Mouse (Mus musculus) embryo, embryonic 11 days (tissue): ENCODE results near the gene Foxn3.
A peak's percentile ranks its signal among the peaks of the same experiment; 100 is the strongest.

ENCODE experiments used
- DNase-seq: peaks from one replicate; pipeline ENCODE4 v3.0.0-alpha.2; 2015

The Foxn3 gene

GRCm38 (mm10) chr12:99562073-99562866 is 1.1 kb downstream of the Foxn3 start:
- peak; percentile 79 for DNase-seq

- peak; percentile 77 for DNase-seq
Measured at GRCm38 (mm10) chr12:99561333-99561766, 2.0 kb downstream of the Foxn3 start.

- peak; percentile 36 for DNase-seq
Measured at GRCm38 (mm10) chr12:99560701-99561332, 2.6 kb downstream of the Foxn3 start.

GRCm38 (mm10) chr12:99559483-99559882 is 3.9 kb downstream of the Foxn3 start:
- no peak for DNase-seq

GRCm38 (mm10) chr12:99558476-99558875 is 4.9 kb downstream of the Foxn3 start:
- DNase-seq: no peak

- DNase-seq: no peak
Measured at GRCm38 (mm10) chr12:99557498-99557897, 5.9 kb downstream of the Foxn3 start.

- no peak for DNase-seq
Measured at GRCm38 (mm10) chr12:99550629-99551028, 12.8 kb downstream of the Foxn3 start.

- no peak for DNase-seq
Measured at GRCm38 (mm10) chr12:99549811-99550210, 13.6 kb downstream of the Foxn3 start.

- no peak for DNase-seq
Measured at GRCm38 (mm10) chr12:99548419-99548818, 15.0 kb downstream of the Foxn3 start.

- DNase-seq: no peak
Measured at GRCm38 (mm10) chr12:99547295-99547694, 16.1 kb downstream of the Foxn3 start.

- no peak for DNase-seq
Measured at GRCm38 (mm10) chr12:99545270-99545770, 18.1 kb downstream of the Foxn3 start.

GRCm38 (mm10) chr12:99544262-99545128 is 18.9 kb downstream of the Foxn3 start:
- no peak for DNase-seq

- DNase-seq: no peak
Measured at GRCm38 (mm10) chr12:99543421-99544195, 19.8 kb downstream of the Foxn3 start.

- no peak for DNase-seq
Measured at GRCm38 (mm10) chr12:99540201-99540600, 23.2 kb downstream of the Foxn3 start.

- no peak for DNase-seq
Measured at GRCm38 (mm10) chr12:99537316-99537715, 26.1 kb downstream of the Foxn3 start.

GRCm38 (mm10) chr12:99536426-99536825 is 27.0 kb downstream of the Foxn3 start:
- no peak for DNase-seq

- no peak for DNase-seq
Measured at GRCm38 (mm10) chr12:99532342-99532741, 31.0 kb downstream of the Foxn3 start.

GRCm38 (mm10) chr12:99529687-99530411 is 33.5 kb downstream of the Foxn3 start:
- peak; percentile 70 for DNase-seq

- DNase-seq: peak; percentile 35
Measured at GRCm38 (mm10) chr12:99528958-99529357, 34.4 kb downstream of the Foxn3 start.

GRCm38 (mm10) chr12:99527452-99527851 is 35.9 kb downstream of the Foxn3 start:
- no peak for DNase-seq

GRCm38 (mm10) chr12:99526571-99527140 is 36.7 kb downstream of the Foxn3 start:
- DNase-seq: no peak
